Mouse (Mus musculus) splenic B cell, adult 2 months (primary cell): ENCODE measurements around the gene Ap2b1.

Source experiments
- DNase-seq: peaks from one replicate; pipeline ENCODE4 v3.0.0-alpha.2; 2011; ENCODE audit warnings: low read depth, low spot score
- H3K27me3 ChIP-seq: 2 replicates; pipeline ENCODE4 v1.6.1; 2012; ENCODE audit warnings: mild to moderate bottlenecking, low read length, moderate library complexity, mixed read lengths; ENCODE audit not compliant: control insufficient read depth, poor library complexity, insufficient read depth, severe bottlenecking
- H3K36me3 ChIP-seq: 2 replicates; pipeline ENCODE4 v1.6.1; 2012; ENCODE audit warnings: mild to moderate bottlenecking, low read length, moderate library complexity, mixed read lengths; ENCODE audit not compliant: control insufficient read depth, poor library complexity, insufficient read depth, severe bottlenecking

Ap2b1 gene

DNA sequence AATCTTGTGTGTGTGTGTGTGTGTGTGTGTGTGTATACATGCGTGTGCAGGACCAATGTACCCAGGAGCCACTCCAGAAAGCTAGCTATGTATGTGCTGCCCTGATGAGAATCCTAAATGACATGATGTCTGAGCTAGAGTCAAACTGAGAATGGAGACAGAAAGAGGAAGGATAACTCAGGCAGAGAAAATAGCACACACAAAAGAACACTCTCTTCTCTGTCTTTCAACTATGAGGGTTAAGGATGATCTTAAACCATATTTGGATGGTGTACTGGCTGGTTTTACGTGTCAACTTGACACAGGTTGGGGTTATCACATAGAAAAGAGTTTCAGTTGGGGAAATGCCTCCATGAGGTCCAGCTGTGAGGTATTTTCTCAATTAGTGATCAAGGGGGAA lies 9.2 kb upstream of the Ap2b1 start:
- no peaks in the 10 kb centered on the region for H3K27me3 ChIP-seq
- peaks cover under 1% of the 10 kb centered on the region; the same call in 1 of the 2 replicates for H3K36me3 ChIP-seq
- DNase-seq, result peak; percentile 33

- peaks cover 6% of the 10 kb centered on the region; the same call in 1 of the 2 replicates for H3K36me3 ChIP-seq
- no peaks in the 10 kb centered on the region for H3K27me3 ChIP-seq
- DNase-seq, result peak; percentile 97
Observed at GRCm38 (mm10) chr11:83291375-83292250, 7.2 kb upstream of the Ap2b1 start.

DNA sequence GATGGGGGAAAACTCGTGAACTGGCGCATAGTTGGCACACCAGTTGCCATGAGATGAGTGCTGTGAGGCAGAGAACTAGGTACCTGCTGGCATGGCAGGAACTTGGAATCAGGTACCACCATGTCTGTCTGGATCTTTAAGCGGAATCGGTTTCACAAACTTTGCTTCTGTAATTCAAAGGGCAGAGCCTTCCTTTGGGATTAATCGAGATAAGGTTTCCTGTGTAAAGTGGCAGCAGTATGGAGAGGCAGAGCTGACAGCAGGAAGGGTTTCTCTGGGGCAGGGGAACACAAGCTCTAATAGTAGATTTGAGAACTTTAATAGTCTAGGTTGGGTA lies 6.6 kb upstream of the Ap2b1 start:
- peaks cover 6% of the 10 kb centered on the region; the same call in 1 of the 2 replicates for H3K36me3 ChIP-seq

DNA sequence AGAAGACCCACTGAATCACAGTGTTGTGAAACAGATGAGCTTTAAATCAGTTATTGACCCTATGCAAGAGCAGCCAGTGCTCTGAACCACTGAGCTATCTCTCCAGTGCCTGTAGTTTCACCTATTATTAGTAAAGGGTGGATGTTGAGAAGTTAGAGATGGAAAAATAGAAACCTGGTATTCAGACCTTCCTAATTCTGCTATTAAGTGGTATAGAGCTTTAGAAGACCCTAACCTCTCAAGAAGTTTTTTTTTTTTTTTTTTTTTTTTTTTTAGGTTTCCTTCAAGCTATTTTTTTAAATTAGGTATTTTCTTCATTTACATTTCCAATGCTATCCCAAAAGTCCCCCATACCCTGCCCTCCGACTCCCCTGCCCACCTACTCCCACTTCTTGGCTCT lies 5.6 kb upstream of the Ap2b1 start:
- no peak for DNase-seq
- peaks cover 6% of the 10 kb centered on the region; the same call in 1 of the 2 replicates for H3K36me3 ChIP-seq
- no peaks in the 10 kb centered on the region for H3K27me3 ChIP-seq

More for the DNA sequence above, 6.6 kb upstream of the Ap2b1 start:
- no peak for DNase-seq
- no peaks in the 10 kb centered on the region for H3K27me3 ChIP-seq

- no peak for DNase-seq
- Histone ChIP-seq H3K36me3 (peaks cover 6% of the 10 kb centered on the region; the same call in 1 of the 2 replicates), H3K27me3 (no peaks in the 10 kb centered on the region)
Observed at GRCm38 (mm10) chr11:83294133-83294532, 4.7 kb upstream of the Ap2b1 start.

- no peak for DNase-seq
- H3K36me3 ChIP-seq, result peaks cover 6% of the 10 kb centered on the region; the same call in 1 of the 2 replicates
- no peaks in the 10 kb centered on the region for H3K27me3 ChIP-seq
Observed at GRCm38 (mm10) chr11:83297816-83298215, 1.0 kb upstream of the Ap2b1 start.

DNA sequence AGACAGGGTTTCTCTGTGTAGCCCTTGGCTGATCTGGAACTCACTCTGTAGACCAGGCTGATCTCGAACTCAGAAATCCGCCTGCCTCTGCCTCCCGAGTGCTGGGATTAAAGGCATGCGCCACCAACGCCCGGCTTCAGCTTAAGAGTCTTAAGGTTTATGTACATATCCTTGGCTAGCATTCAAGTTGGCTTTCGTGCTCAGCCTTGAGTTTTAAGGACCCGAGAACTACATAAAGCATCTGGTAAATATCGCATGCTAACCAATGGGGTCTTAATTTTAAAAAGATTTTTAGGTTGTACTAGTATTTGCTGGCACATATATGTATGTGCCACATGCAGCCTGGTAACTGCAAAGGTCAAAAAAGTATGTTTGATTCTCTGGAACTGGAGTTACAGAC lies 900 bp downstream of the Ap2b1 start:
- Histone ChIP-seq H3K36me3 (peaks cover 5% of the 10 kb centered on the region; the same call in 1 of the 2 replicates), H3K27me3 (no peaks in the 10 kb centered on the region)
- DNase-seq, result no peak

DNA sequence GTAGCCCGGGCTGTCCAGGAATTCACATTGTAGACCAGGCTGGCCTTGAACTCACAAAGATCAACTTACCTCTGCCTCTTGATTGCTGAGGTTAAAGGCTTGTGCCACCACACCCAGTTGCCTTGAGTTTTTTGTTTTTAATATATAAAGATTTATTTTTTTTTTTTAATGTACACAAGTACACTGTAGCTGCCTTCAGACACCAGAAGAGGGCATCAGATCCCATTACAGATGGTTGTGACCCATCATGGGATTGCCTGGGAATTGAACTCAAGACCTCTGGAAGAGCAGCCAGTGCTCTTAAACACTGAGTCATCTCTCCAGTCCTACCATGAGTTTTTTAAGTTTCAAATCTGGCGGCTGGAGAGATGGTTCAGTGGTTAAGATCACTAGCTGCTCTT lies 2.6 kb downstream of the Ap2b1 start:
- Histone ChIP-seq H3K27me3 (no peaks in the 10 kb centered on the region), H3K36me3 (no peaks in the 10 kb centered on the region)
- DNase-seq, result no peak

DNA sequence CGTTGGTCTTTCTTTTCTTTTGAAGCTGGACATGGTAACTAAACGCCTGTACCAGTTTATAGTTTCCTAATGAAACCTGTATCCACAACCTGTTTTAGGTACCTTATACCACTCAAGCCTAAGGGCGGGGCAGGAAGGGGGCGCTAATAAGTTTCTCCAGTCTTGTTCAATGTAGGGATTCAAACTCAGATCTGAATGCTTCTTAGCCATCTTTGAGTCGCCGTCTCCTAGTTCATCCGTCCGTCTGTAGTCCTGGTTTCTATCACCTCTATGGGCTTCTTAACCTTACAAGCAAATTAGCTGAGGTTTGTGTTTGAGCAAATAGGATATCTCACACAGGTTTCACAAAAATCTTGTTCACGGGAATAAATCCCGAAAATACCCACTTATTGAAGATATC lies 3.3 kb downstream of the Ap2b1 start:
- Histone ChIP-seq H3K27me3 (no peaks in the 10 kb centered on the region), H3K36me3 (no peaks in the 10 kb centered on the region)
- peak; percentile 53 for DNase-seq

DNA sequence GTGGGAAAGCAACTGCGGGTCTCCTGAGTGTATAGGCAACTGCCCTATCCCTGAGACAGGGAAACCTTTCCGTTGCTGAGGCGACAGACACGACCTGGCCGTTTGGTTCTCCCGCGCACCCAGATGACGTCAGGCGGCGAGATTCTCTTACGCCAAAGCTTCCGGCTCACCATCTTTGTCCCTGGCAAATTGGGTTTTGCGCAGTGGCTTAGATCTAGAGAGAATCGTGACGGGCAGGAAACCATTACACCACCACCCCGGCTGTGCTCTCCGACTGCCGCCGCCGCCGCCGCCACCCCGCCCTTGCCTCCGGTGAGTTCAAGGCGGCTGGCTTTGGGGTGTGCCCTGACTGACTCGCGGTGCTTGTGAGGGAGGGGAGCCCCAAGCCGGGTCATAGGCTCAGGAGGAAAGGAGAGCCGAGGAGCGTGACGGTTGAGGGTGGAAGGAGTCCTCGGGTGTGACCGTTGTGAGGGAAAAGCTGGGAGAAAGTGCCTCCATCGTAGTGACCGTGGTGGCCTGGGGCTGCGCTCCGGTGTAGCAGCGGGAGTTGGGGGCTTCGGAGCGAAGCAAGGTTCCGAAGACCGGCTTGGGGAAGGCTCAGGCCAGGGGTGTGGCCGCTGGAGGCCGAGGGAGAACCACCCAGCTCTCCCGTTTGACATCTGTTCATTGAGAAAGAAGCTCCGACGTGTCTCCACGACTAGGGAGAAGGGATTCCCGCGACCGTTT lies 3.9 kb downstream of the Ap2b1 start, which contains the start of gene Pex12:
Pex12 (minus strand) TSS at position 61 of the 726 bp plus-strand sequence.
- peak; percentile 98 for DNase-seq
- Histone ChIP-seq H3K36me3 (no peaks in the 10 kb centered on the region), H3K27me3 (no peaks in the 10 kb centered on the region)

DNA sequence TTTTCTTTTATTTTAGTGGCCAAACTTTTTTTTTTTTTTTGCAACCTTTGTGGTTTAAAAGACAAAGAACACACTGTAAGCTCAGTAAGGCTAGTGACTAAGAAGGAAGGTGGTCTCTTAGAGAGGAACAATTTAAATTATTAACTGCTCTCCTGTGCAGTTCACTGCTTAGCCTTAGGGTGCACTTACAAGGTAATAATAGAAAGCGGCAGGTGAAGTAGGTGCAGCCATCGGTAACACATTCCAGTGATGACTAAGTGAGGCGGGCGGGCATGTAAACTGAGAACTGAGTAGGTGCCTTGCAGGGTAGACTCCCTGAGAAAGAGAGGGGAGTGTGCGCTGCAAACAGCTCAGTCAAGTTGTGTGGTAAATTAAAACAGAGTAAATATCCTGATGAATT lies 4.9 kb downstream of the Ap2b1 start:
- H3K36me3 ChIP-seq, result peaks cover 1% of the 10 kb centered on the region; the same call in 1 of the 2 replicates
- no peaks in the 10 kb centered on the region for H3K27me3 ChIP-seq
- DNase-seq, result no peak

- DNase-seq, result no peak
- Histone ChIP-seq H3K27me3 (no peaks in the 10 kb centered on the region), H3K36me3 (peaks cover 4% of the 10 kb centered on the region; the same call in 1 of the 2 replicates)
Observed at GRCm38 (mm10) chr11:83304485-83304884, 5.7 kb downstream of the Ap2b1 start.

DNA sequence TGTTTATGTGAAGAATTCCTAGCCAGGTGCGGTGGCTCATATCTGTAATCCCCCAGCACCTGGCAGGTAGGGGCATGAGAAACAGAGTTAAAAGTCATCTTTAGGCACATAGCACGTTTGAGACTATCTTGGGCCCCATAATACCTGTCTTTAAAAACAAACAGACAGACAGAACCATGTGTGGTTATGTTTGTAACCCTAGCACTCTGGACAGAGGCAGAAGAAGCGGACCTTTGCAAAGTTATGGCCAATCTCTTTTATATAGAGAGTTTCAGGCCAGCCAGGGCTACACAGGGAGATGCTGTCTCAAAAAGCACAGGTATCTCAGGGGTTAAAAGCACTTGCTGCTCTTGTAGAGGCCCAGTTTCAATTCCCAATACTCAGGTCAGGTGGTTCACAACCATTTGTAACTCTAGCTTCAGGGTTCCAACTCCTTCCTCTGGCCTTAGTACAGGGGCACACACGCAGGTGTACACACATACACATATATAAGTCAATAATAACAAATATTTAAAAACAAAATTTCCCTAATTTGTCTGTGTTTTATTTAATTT lies 8.0 kb downstream of the Ap2b1 start:
- Histone ChIP-seq H3K36me3 (peaks cover 6% of the 10 kb centered on the region; the same call in 1 of the 2 replicates), H3K27me3 (no peaks in the 10 kb centered on the region)
- peak; percentile 48 for DNase-seq

GRCm38 (mm10) chr11:83312471-83312870 lies 13.6 kb downstream of the Ap2b1 start:
- Histone ChIP-seq H3K36me3 (peaks cover 12% of the 10 kb centered on the region), H3K27me3 (no peaks in the 10 kb centered on the region)
- no peak for DNase-seq

DNA sequence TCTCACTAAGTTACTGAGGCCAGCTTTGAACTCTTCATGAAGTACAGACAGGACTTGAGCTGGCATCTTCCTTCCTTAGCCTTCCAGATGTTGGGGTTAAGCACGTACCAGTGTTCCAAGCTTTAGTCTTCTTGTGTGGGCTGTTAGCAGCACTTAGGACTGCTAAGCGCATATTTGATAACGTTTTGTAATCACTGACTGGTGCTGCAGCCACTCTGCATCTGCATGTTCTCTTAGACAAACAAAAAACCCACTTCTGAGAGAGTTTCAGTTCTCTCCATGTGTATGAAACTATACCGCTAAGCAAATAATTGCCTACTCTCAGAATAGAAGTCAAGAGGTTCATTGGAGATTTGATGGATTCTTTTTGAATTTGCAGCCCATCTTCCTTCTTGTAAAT lies 20.2 kb downstream of the Ap2b1 start:
- Histone ChIP-seq H3K27me3 (no peaks in the 10 kb centered on the region), H3K36me3 (peaks cover 15% of the 10 kb centered on the region)
- no peak for DNase-seq
